ENCODE assay signal across 8 mouse cellular contexts in the genomic region with DNA sequence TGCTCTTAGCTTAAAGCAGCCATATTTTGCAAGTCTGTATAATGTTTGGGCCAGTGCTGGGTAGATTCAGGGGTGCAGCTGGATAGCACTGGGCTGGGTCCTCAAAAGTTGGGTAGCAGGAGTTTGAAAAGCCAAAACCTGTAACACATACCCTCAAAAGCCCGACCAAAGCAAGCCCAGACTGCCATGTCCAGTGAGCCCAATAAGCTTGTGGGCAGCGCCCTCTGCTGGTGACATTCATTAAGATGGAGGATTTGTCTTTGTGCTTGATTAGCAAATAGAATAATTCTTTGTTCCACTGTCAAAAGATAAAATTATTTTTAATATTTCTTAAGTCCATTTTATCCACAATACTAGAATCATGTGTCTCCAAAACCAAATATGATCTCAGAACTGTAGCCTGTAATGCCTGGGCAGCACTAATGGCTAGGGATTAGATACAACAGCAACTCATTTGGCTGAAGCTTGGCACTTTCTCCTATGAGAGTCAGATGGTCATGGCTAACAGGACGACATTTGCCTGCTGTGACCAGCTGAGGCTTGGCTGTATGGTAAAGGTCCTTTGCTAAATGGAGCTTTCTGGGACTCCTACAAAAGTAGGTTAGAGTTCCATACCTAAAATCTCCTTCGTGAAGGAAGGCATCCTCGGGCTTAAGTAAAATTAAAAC. TPM values are rescaled to one million over a fixed set of nuclear protein-coding genes. Genes with fewer than 3 reads are reported as not detected.
DNase-seq lines count a peak whose midpoint lies in the region; ATAC-seq lines count a peak whose summit lies in the region.

No protein-coding gene starts in this region.

- peak; percentile 87 for DNase-seq in ES-CJ7 (ENCODE audit: low read depth, low spot score)
- DNase-seq in adrenal gland, postnatal 25 days = peak; percentile 84
- peak; percentile 81 for DNase-seq in embryo, embryonic 9.5 days (ENCODE audit: extremely low spot score)
- DNase-seq in heart, adult 9 months (ENCODE audit: low spot score in 2 of 2) = peak; percentile 27 to 72
- peak; percentile 93 to 94 for DNase-seq in layer of hippocampus, postnatal 10 days (ENCODE audit: low spot score in 2 of 2)
- peak; percentile 89 for DNase-seq in right cerebral cortex, postnatal 14 days
- DNase-seq in urinary bladder, postnatal 10 days (ENCODE audit: low spot score) = peak; percentile 47

- peak; percentile 71 for ATAC-seq in megakaryocyte progenitor cell, adult 5-6 weeks (replicated peaks; ENCODE audit: poor library complexity)

RNA-seq across cellular contexts. Expression of a gene that starts 36.5 kb away (rescaled TPM):
- 1.7 and 2.9 TPM in 2 replicates for total RNA-seq in adrenal gland, postnatal 25 days (2021)
- under 1 TPM; 0.56 to 0.89 TPM for total RNA-seq in layer of hippocampus, postnatal 10 days (2021)
- total RNA-seq in megakaryocyte progenitor cell, adult 5-6 weeks (2015) = not detected in 2 replicates
- total RNA-seq in megakaryocyte progenitor cell, adult 5-6 weeks (2017) = not detected in 2 replicates

RNA-seq across cellular contexts. Expression of a gene that starts 48.9 kb away (rescaled TPM):
- 25.3 and 25.4 TPM in 2 replicates for total RNA-seq in adrenal gland, postnatal 25 days (2021)
- 100 to 1,000 TPM; 114 to 119 TPM for total RNA-seq in layer of hippocampus, postnatal 10 days (2021)
- 9.5 and 10.0 TPM in 2 replicates for total RNA-seq in megakaryocyte progenitor cell, adult 5-6 weeks (2015)
- 4.2 and 8.5 TPM in 2 replicates for total RNA-seq in megakaryocyte progenitor cell, adult 5-6 weeks (2017)

Comparison
In these comparisons a context has a peak if more than half of its experiments do, and no peak if none do; other contexts are left out.
1. Peak in every context shown above with its lines: DNase-seq and ATAC-seq.